Mouse (Mus musculus): ENCODE measurements around the gene Adi1. TPM values are rescaled to one million over a fixed set of nuclear protein-coding genes. Genes with fewer than 3 reads are reported as not detected.

Gene Adi1
- polyA plus RNA-seq, 1 experiment from 2014 or later = 28.4 TPM

DNA sequence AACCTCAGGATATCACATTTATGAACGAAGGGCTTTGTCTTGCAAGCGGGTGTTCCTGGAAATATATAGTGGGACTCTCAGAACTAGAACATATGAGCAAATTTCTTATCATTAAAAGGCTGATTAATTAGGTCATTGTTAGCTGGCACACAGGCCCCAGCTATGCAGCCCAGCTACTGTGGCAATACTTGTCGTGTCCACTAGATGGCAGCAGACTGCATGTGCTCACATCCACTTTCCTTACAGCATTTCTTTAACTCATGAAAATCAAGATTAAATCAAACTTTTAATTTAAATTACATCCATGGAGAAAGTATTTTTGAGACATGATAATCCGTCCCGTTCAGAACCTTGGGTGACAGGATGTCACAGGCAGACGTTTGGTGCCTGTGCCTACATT lies 24.6 kb downstream of the Adi1 start:
- Histone ChIP-seq H3K36me3 (ENCODE audit: control insufficient read depth, insufficient read depth, low read length) (peaks cover 17% of the 10 kb centered on the region; the same call in 1 of the 2 replicates), H3K9me3 (ENCODE audit: control insufficient read depth, low read length) (no peaks in the 10 kb centered on the region), H3K27me3 (ENCODE audit: control insufficient read depth, insufficient read depth, low read length) (no peaks in the 10 kb centered on the region), H3K27ac (replicated peaks; ENCODE audit: low read depth, low read length) (peak overlapping the region; percentile 89), H3K4me1 (ENCODE audit: control insufficient read depth, insufficient read depth, low read length) (peaks cover 22% of the 10 kb centered on the region), H3K9ac (replicated peaks; ENCODE audit: low read length) (peak overlapping the region; percentile 42), H3K4me2 (ENCODE audit: low read length) (no peak overlapping the region), H3K4me3 (replicated peaks; ENCODE audit: low read depth, low read length) (no peak overlapping the region)
- WGBS = 10% methylated on average over 6 of the region's 6 CpGs
- DNase-seq (peak; percentile 92), ATAC-seq (ENCODE audit: low FRiP score, low TSS enrichment) (peak; percentile 55; the same call in 1 of the 2 replicates)

DNA sequence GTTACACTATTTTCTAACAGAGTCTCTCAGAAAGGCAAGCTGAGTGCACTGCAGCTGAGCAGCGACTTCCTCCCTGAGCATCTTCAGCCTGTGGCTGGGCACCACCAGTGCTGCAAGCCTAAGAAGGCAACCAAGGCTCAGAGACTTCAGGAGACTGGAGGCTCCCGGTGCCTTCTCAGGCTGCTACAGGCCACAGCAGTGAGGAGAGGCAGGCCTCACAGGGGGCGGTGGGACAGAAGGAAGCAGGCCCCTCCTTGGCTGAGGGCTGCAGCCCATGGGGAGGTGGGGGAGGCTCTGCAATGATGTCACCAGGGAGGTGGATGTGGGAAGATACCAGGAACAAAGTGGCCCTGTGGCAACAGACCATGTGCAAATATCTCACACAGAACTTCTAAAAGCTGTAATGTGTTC lies 25.1 kb downstream of the Adi1 start:
- no peak overlapping the region for H3K4me3 ChIP-seq (replicated peaks; ENCODE audit: low read depth, low read length)
- no peak for DNase-seq
- H3K27me3 ChIP-seq (ENCODE audit: control insufficient read depth, insufficient read depth, low read length) = no peaks in the 10 kb centered on the region
- peak overlapping the region; percentile 42 for H3K9ac ChIP-seq (replicated peaks; ENCODE audit: low read length)
- no peak for ATAC-seq (ENCODE audit: low FRiP score, low TSS enrichment)
- H3K27ac ChIP-seq (replicated peaks; ENCODE audit: low read depth, low read length) = peak overlapping the region; percentile 89
- no peaks in the 10 kb centered on the region for H3K9me3 ChIP-seq (ENCODE audit: control insufficient read depth, low read length)
- no peak overlapping the region for H3K4me2 ChIP-seq (ENCODE audit: low read length)
- H3K36me3 ChIP-seq (ENCODE audit: control insufficient read depth, insufficient read depth, low read length) = peaks cover 14% of the 10 kb centered on the region; the same call in 1 of the 2 replicates
- WGBS = 26% methylated on average over 3 of the region's 3 CpGs
- H3K4me1 ChIP-seq (ENCODE audit: control insufficient read depth, insufficient read depth, low read length) = peaks cover 26% of the 10 kb centered on the region

DNA sequence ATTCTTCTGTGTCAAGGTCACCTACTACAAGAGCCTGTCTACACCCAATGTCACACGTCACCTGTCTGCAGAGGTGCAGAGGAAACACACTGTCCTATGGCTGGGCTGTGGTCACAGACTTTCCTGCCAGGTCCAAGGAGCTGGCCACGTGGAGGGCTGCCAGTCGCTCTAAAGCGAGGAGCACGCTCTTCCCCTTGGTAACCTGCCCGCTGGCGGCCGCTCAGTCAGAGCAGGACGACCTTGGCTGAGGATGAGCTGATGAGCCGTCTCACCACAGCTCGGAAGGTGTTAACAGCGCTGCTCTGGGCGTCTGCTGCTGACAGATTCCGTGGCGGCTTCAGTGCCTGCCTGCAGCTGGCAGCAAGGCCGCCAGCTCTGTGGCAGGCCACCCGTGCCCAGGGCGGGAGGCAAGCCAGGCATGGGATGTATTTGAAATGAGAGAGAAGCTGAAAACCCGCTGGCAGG lies 25.6 kb downstream of the Adi1 start:
- no peak overlapping the region for H3K4me3 ChIP-seq (replicated peaks; ENCODE audit: low read depth, low read length)
- H3K4me1 ChIP-seq (ENCODE audit: control insufficient read depth, insufficient read depth, low read length) = peaks cover 28% of the 10 kb centered on the region
- H3K36me3 ChIP-seq (ENCODE audit: control insufficient read depth, insufficient read depth, low read length) = peaks cover 11% of the 10 kb centered on the region; the same call in 1 of the 2 replicates
- peak; percentile 29; the same call in 1 of the 2 replicates for ATAC-seq (ENCODE audit: low FRiP score, low TSS enrichment)
- H3K4me2 ChIP-seq (ENCODE audit: low read length) = no peak overlapping the region
- peak; percentile 60 for DNase-seq
- peak overlapping the region; percentile 42; the same call in 1 of the 2 replicates for H3K9ac ChIP-seq (replicated peaks; ENCODE audit: low read length)
- H3K9me3 ChIP-seq (ENCODE audit: control insufficient read depth, low read length) = no peaks in the 10 kb centered on the region
- H3K27ac ChIP-seq (replicated peaks; ENCODE audit: low read depth, low read length) = peak overlapping the region; percentile 89
- H3K27me3 ChIP-seq (ENCODE audit: control insufficient read depth, insufficient read depth, low read length) = no peaks in the 10 kb centered on the region
- 72% methylated on average over 19 of the region's 19 CpGs for WGBS

DNA sequence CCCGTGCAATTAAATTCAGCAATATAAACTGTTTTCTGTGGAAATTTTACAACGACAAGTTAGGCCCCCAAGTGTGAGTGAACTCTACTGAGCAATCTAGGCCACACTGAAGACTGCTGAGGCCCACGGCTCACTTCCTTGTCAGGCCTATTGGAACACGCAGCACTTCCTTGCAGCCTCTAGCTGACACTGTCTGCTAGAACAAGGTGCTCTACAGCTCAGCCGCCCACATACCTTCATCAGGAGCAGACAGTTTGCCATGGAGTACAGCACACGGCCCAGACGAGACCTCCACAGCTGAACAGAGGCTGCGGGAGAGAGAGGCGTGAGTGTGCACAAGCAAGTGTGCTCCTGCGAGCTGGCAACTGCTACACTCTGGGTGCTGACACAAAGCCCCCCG lies 26.3 kb downstream of the Adi1 start:
- peaks cover 28% of the 10 kb centered on the region for H3K4me1 ChIP-seq (ENCODE audit: control insufficient read depth, insufficient read depth, low read length)
- H3K9ac ChIP-seq (replicated peaks; ENCODE audit: low read length) = no peak overlapping the region
- whole genome bisulfite sequencing = 92% methylated on average over 11 of the region's 11 CpGs
- H3K4me3 ChIP-seq (replicated peaks; ENCODE audit: low read depth, low read length) = no peak overlapping the region
- no peaks in the 10 kb centered on the region for H3K27me3 ChIP-seq (ENCODE audit: control insufficient read depth, insufficient read depth, low read length)
- H3K4me2 ChIP-seq (ENCODE audit: low read length) = no peak overlapping the region
- no peaks in the 10 kb centered on the region for H3K9me3 ChIP-seq (ENCODE audit: control insufficient read depth, low read length)
- ATAC-seq (ENCODE audit: low FRiP score, low TSS enrichment) = no peak
- H3K36me3 ChIP-seq (ENCODE audit: control insufficient read depth, insufficient read depth, low read length) = 0 out of 2 replicates have a peak, but pooled peaks cover 8% of the 10 kb centered on the region
- DNase-seq = no peak
- H3K27ac ChIP-seq (replicated peaks; ENCODE audit: low read depth, low read length) = peak overlapping the region; percentile 89; the same call in 1 of the 2 replicates

DNA sequence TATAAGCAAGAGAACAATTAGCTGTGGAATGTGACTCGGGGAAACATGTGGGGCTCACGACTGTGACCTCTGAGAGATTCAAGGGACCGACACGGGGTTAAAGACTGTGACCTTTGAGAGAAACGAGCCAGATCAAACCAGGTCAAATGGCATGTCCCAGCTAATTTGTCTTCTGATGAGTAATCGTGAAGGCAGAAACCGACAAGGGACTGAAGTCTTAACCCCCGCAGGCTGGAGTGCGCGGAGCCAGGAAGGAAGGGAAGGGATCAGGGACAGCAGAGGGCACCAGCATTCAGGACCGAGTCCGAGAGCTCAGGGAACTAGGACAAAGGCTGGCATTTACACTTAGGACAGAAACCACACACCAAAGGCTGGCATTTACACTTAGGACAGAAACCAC lies 29.4 kb downstream of the Adi1 start:
- 6% methylated on average over 12 of the region's 12 CpGs for WGBS
- Histone ChIP-seq H3K9ac (replicated peaks; ENCODE audit: low read length) (peak overlapping the region; percentile 13; the same call in 1 of the 2 replicates), H3K4me3 (replicated peaks; ENCODE audit: low read depth, low read length) (no peak overlapping the region), H3K36me3 (ENCODE audit: control insufficient read depth, insufficient read depth, low read length) (peaks cover 10% of the 10 kb centered on the region), H3K9me3 (ENCODE audit: control insufficient read depth, low read length) (no peaks in the 10 kb centered on the region), H3K27ac (replicated peaks; ENCODE audit: low read depth, low read length) (peak overlapping the region; percentile 41; the same call in 1 of the 2 replicates), H3K4me2 (ENCODE audit: low read length) (no peak overlapping the region), H3K27me3 (ENCODE audit: control insufficient read depth, insufficient read depth, low read length) (no peaks in the 10 kb centered on the region), H3K4me1 (ENCODE audit: control insufficient read depth, insufficient read depth, low read length) (peaks cover 23% of the 10 kb centered on the region)
- DNase-seq (peak; percentile 60), ATAC-seq (ENCODE audit: low FRiP score, low TSS enrichment) (no peak)

- H3K4me2 ChIP-seq (ENCODE audit: low read length) = no peak overlapping the region
- no peak overlapping the region for H3K4me3 ChIP-seq (replicated peaks; ENCODE audit: low read depth, low read length)
- peaks cover 16% of the 10 kb centered on the region for H3K36me3 ChIP-seq (ENCODE audit: control insufficient read depth, insufficient read depth, low read length)
- H3K9ac ChIP-seq (replicated peaks; ENCODE audit: low read length) = peak overlapping the region; percentile 13; the same call in 1 of the 2 replicates
- 88% methylated on average over 6 of the region's 6 CpGs for WGBS
- peaks cover 17% of the 10 kb centered on the region for H3K4me1 ChIP-seq (ENCODE audit: control insufficient read depth, insufficient read depth, low read length)
- H3K27ac ChIP-seq (replicated peaks; ENCODE audit: low read depth, low read length) = 0 out of 2 replicates have a peak overlapping the region, but pooled peaks have one; percentile 41
- ATAC-seq (ENCODE audit: low FRiP score, low TSS enrichment) (no peak), DNase-seq (no peak)
- H3K27me3 ChIP-seq (ENCODE audit: control insufficient read depth, insufficient read depth, low read length) = no peaks in the 10 kb centered on the region
- H3K9me3 ChIP-seq (ENCODE audit: control insufficient read depth, low read length) = no peaks in the 10 kb centered on the region
Measured at GRCm38 (mm10) chr12:28705204-28705603, 30.2 kb downstream of the Adi1 start.

DNA sequence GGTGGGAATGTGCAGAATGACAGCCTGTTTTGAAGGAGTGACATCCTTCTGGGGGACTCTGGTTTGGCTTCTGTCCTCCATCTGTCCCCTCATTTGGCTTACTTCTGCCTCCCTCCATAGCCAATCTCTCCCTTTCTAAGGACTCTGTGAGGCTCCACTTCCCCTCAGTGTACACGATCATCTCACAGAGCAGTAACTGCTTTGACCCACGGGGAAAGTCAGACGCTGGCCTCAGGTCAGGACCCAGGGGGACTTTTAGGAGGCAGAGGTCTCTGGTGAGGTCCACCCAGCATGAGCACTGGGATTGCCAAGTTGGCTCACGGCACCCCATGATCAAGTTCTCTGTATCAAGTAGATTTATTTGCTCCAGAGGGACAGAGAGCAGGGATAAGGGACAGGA lies 33.1 kb downstream of the Adi1 start:
- WGBS = 91% methylated on average over 4 of the region's 4 CpGs
- no peak overlapping the region for H3K27ac ChIP-seq (replicated peaks; ENCODE audit: low read depth, low read length)
- H3K36me3 ChIP-seq (ENCODE audit: control insufficient read depth, insufficient read depth, low read length) = peaks cover 38% of the 10 kb centered on the region
- DNase-seq = no peak
- no peak overlapping the region for H3K9ac ChIP-seq (replicated peaks; ENCODE audit: low read length)
- H3K4me1 ChIP-seq (ENCODE audit: control insufficient read depth, insufficient read depth, low read length) = peaks cover 13% of the 10 kb centered on the region
- H3K4me3 ChIP-seq (replicated peaks; ENCODE audit: low read depth, low read length) = no peak overlapping the region
- no peak for ATAC-seq (ENCODE audit: low FRiP score, low TSS enrichment)
- H3K27me3 ChIP-seq (ENCODE audit: control insufficient read depth, insufficient read depth, low read length) = no peaks in the 10 kb centered on the region
- no peaks in the 10 kb centered on the region for H3K9me3 ChIP-seq (ENCODE audit: control insufficient read depth, low read length)
- H3K4me2 ChIP-seq (ENCODE audit: low read length) = no peak overlapping the region

- H3K4me1 ChIP-seq (ENCODE audit: control insufficient read depth, insufficient read depth, low read length) = no peaks in the 10 kb centered on the region
- 65% methylated on average over 22 of the region's 22 CpGs for WGBS
- no peak overlapping the region for H3K4me2 ChIP-seq (ENCODE audit: low read length)
- ATAC-seq (ENCODE audit: low FRiP score, low TSS enrichment) = no peak
- H3K36me3 ChIP-seq (ENCODE audit: control insufficient read depth, insufficient read depth, low read length) = peaks cover 46% of the 10 kb centered on the region
- peak; percentile 17 for DNase-seq
- H3K27me3 ChIP-seq (ENCODE audit: control insufficient read depth, insufficient read depth, low read length) = no peaks in the 10 kb centered on the region
- H3K27ac ChIP-seq (replicated peaks; ENCODE audit: low read depth, low read length) = peak overlapping the region; percentile 20; the same call in 1 of the 2 replicates
- H3K9ac ChIP-seq (replicated peaks; ENCODE audit: low read length) = no peak overlapping the region
- H3K4me3 ChIP-seq (replicated peaks; ENCODE audit: low read depth, low read length) = no peak overlapping the region
- no peaks in the 10 kb centered on the region for H3K9me3 ChIP-seq (ENCODE audit: control insufficient read depth, low read length)
Measured at GRCm38 (mm10) chr12:28710566-28711185, 35.6 kb downstream of the Adi1 start.

Data from midbrain, embryonic 14.5 days (tissue).